Mouse (Mus musculus) cerebellum, adult 9-11 months (tissue): ENCODE measurements around the gene Hoxa9.

Source experiments
- DNase-seq: peaks from one replicate; pipeline ENCODE4 v3.0.0; 2022

Gene Hoxa9

GRCm38 (mm10) chr6:52215070-52215469 is 15.8 kb downstream of the Hoxa9 start:
- DNase-seq, result no peak

GRCm38 (mm10) chr6:52214271-52214670 is 16.6 kb downstream of the Hoxa9 start:
- DNase-seq, result no peak

- DNase-seq, result no peak
These were observed 17.5 kb downstream of the Hoxa9 start, which contains the start of the genes Hoxa3 and Gm28308 for GRCm38 (mm10) chr6:52213119-52213986. Hoxa3 (minus strand) TSS chr6:52213336. Gm28308 (minus strand) TSS chr6:52213339.

GRCm38 (mm10) chr6:52212556-52213118 is 18.3 kb downstream of the Hoxa9 start:
- no peak for DNase-seq

GRCm38 (mm10) chr6:52211961-52212360 is 18.9 kb downstream of the Hoxa9 start:
- no peak for DNase-seq

- peak; percentile 41 for DNase-seq
These were observed 19.5 kb downstream of the Hoxa9 start for GRCm38 (mm10) chr6:52211170-52211935.

- DNase-seq, result no peak
These were observed 21.2 kb downstream of the Hoxa9 start for GRCm38 (mm10) chr6:52209685-52210046.

GRCm38 (mm10) chr6:52208868-52209684 is 21.8 kb downstream of the Hoxa9 start:
- no peak for DNase-seq

- DNase-seq, result no peak
These were observed 22.6 kb downstream of the Hoxa9 start, which contains the start of gene Hoxa6 for GRCm38 (mm10) chr6:52208072-52208867. Hoxa6 (minus strand) TSS chr6:52208722.

GRCm38 (mm10) chr6:52207684-52207976 is 23.3 kb downstream of the Hoxa9 start:
- DNase-seq, result no peak

GRCm38 (mm10) chr6:52206882-52207683 is 23.8 kb downstream of the Hoxa9 start:
- no peak for DNase-seq

GRCm38 (mm10) chr6:52205638-52206621 is 25.0 kb downstream of the Hoxa9 start:
- no peak for DNase-seq

GRCm38 (mm10) chr6:52205221-52205620 is 25.7 kb downstream of the Hoxa9 start:
- no peak for DNase-seq

- no peak for DNase-seq
These were observed 26.7 kb downstream of the Hoxa9 start, which contains the start of gene Hoxa5 for GRCm38 (mm10) chr6:52204050-52204752. Hoxa5 (minus strand) TSS chr6:52204587.

GRCm38 (mm10) chr6:52203371-52204049 is 27.4 kb downstream of the Hoxa9 start:
- no peak for DNase-seq

- DNase-seq, result no peak
These were observed 27.8 kb downstream of the Hoxa9 start for GRCm38 (mm10) chr6:52203121-52203370.

GRCm38 (mm10) chr6:52202362-52203120 is 28.3 kb downstream of the Hoxa9 start:
- DNase-seq, result no peak

- DNase-seq, result no peak
These were observed 29.6 kb downstream of the Hoxa9 start for GRCm38 (mm10) chr6:52201269-52201668.
